ENCODE assay signal across 31 mouse cellular contexts in the genomic region with DNA sequence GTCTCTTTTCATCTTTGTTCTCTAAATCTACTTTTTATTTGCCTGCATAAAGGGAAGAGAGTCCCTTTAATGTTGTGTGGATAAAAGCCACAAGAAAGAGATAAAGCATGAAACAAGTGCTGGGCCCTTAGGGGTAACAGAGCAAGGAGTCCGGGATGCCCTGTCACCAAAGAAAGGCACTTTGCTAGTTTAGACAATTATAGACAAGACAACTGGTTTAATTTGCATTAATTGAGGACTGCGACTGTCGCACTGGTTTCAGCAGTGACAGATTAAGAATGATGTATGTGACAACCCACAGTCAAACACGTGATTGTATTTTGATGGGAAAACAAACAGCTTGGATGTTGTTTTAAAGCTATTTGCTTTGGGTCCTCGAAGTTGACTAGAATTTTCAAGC.
DNase-seq lines count a peak whose midpoint lies in the region; ATAC-seq and TF ChIP-seq lines count a peak whose summit lies in the region.
"Had no signal": no experiment of that assay in that cellular context is flagged by ENCODE, and none has a peak within 500 bp of the region (broad histone marks: within the 10 kb centered on the region; RNA-seq: fewer than 3 reads in every experiment).

No protein-coding gene starts in this region.

- ATAC-seq in forebrain, embryonic 15.5 days (replicated peaks), result 0 out of 2 replicates have a peak, but pooled peaks have one; percentile 23
- no peak for ATAC-seq in hindbrain, embryonic 13.5 days (ENCODE audit: low FRiP score)
- no peak for ATAC-seq in midbrain, embryonic 16.5 days
- ATAC-seq: forebrain, postnatal 0 days; inflammation-experienced regulatory T-cells, adult 6 months; intestine, embryonic 16.5 days; Patski had no signal

- peaks cover 23% of the 10 kb centered on the region for H3K4me1 ChIP-seq in forebrain, embryonic 15.5 days
- H3K4me1 ChIP-seq in forebrain, embryonic 10.5 days, result peaks cover 42% of the 10 kb centered on the region
- peaks cover 49% of the 10 kb centered on the region for H3K4me1 ChIP-seq in hindbrain, embryonic 10.5 days (replicated peaks)
- peaks cover 16% of the 10 kb centered on the region for H3K4me1 ChIP-seq in hindbrain, embryonic 13.5 days (replicated peaks)
- peaks cover 39% of the 10 kb centered on the region for H3K4me1 ChIP-seq in midbrain, embryonic 10.5 days
- peaks cover 6% of the 10 kb centered on the region for H3K4me1 ChIP-seq in midbrain, embryonic 16.5 days (ENCODE audit: control insufficient read depth, insufficient read depth, low read length)

- 28% methylated on average over 5 of the region's 5 CpGs for WGBS in forebrain, embryonic 15.5 days
- 62% methylated on average over 5 of the region's 5 CpGs for WGBS in forebrain, embryonic 10.5 days
- WGBS in hindbrain, embryonic 10.5 days, result 30% methylated on average over 5 of the region's 5 CpGs
- WGBS in hindbrain, embryonic 13.5 days, result 13% methylated on average over 5 of the region's 5 CpGs
- WGBS in midbrain, embryonic 10.5 days, result 29% methylated on average over 5 of the region's 5 CpGs
- 29% methylated on average over 5 of the region's 5 CpGs for WGBS in midbrain, embryonic 16.5 days

- no peak overlapping the region for H3K27ac ChIP-seq in forebrain, embryonic 15.5 days (replicated peaks)
- no peak overlapping the region for H3K27ac ChIP-seq in forebrain, embryonic 10.5 days
- H3K27ac ChIP-seq in hindbrain, embryonic 10.5 days, result peak overlapping the region; percentile 64; the same call in 1 of the 2 replicates
- H3K27ac ChIP-seq in hindbrain, embryonic 13.5 days, result no peak overlapping the region
- peak overlapping the region; percentile 83 for H3K27ac ChIP-seq in midbrain, embryonic 10.5 days (replicated peaks)
- no peak overlapping the region for H3K27ac ChIP-seq in midbrain, embryonic 16.5 days (ENCODE audit: low read length)
- H3K27ac ChIP-seq: embryonic facial prominence, embryonic 12.5 days; embryonic facial prominence, embryonic 15.5 days; gastrocnemius, adult 2 months; heart, embryonic 15.5 days; hindbrain, embryonic 15.5 days had no signal

- TF ChIP-seq POLR2A in brain, embryonic 14.5 days (IDR thresholded peaks at IDR 0.05; ENCODE audit: borderline replicate concordance, extremely low read depth, insufficient read depth, insufficient read length, poor library complexity, severe bottlenecking), result no peak

- H3K9me3 ChIP-seq in forebrain, embryonic 15.5 days, result no peaks in the 10 kb centered on the region
- peaks cover 14% of the 10 kb centered on the region for H3K9me3 ChIP-seq in forebrain, embryonic 10.5 days
- H3K9me3 ChIP-seq in hindbrain, embryonic 10.5 days, result peaks cover 14% of the 10 kb centered on the region
- H3K9me3 ChIP-seq in hindbrain, embryonic 13.5 days, result peaks cover 14% of the 10 kb centered on the region
- peaks cover 10% of the 10 kb centered on the region for H3K9me3 ChIP-seq in midbrain, embryonic 10.5 days (replicated peaks)
- no peaks in the 10 kb centered on the region for H3K9me3 ChIP-seq in midbrain, embryonic 16.5 days (replicated peaks; ENCODE audit: control insufficient read depth, low read length, poor library complexity, severe bottlenecking)
- H3K9me3 ChIP-seq: embryonic facial prominence, embryonic 15.5 days; heart, embryonic 12.5 days; heart, embryonic 15.5 days; hindbrain, embryonic 15.5 days had no signal

- no peaks in the 10 kb centered on the region for H3K36me3 ChIP-seq in forebrain, embryonic 15.5 days
- H3K36me3 ChIP-seq in forebrain, embryonic 10.5 days (replicated peaks), result no peaks in the 10 kb centered on the region
- H3K36me3 ChIP-seq in hindbrain, embryonic 10.5 days, result no peaks in the 10 kb centered on the region
- no peaks in the 10 kb centered on the region for H3K36me3 ChIP-seq in hindbrain, embryonic 13.5 days
- H3K36me3 ChIP-seq in midbrain, embryonic 10.5 days, result peaks cover 3% of the 10 kb centered on the region; the same call in 1 of the 2 replicates
- H3K36me3 ChIP-seq in midbrain, embryonic 16.5 days (ENCODE audit: control insufficient read depth, insufficient read depth, low read length), result no peaks in the 10 kb centered on the region
- H3K36me3 ChIP-seq: embryonic facial prominence, embryonic 12.5 days; embryonic facial prominence, embryonic 15.5 days; G1E; heart, embryonic 12.5 days; heart, embryonic 15.5 days; hindbrain, embryonic 15.5 days had no signal

- 0 out of 2 replicates have a peak, but pooled peaks cover 7% of the 10 kb centered on the region for H3K27me3 ChIP-seq in forebrain, embryonic 15.5 days
- H3K27me3 ChIP-seq in forebrain, embryonic 10.5 days (ENCODE audit: poor library complexity, severe bottlenecking), result peaks cover 89% of the 10 kb centered on the region
- peaks cover 56% of the 10 kb centered on the region for H3K27me3 ChIP-seq in hindbrain, embryonic 10.5 days (ENCODE audit: insufficient read depth, poor library complexity, severe bottlenecking)
- H3K27me3 ChIP-seq in hindbrain, embryonic 13.5 days, result no peaks in the 10 kb centered on the region
- peaks cover 44% of the 10 kb centered on the region for H3K27me3 ChIP-seq in midbrain, embryonic 10.5 days (ENCODE audit: low read depth, poor library complexity, severe bottlenecking)
- H3K27me3 ChIP-seq in midbrain, embryonic 16.5 days (ENCODE audit: control insufficient read depth, insufficient read depth, low read depth, low read length), result no peaks in the 10 kb centered on the region
- H3K27me3 ChIP-seq: CH12.LX; embryonic facial prominence, embryonic 12.5 days; embryonic facial prominence, embryonic 15.5 days; heart, embryonic 12.5 days; heart, embryonic 15.5 days had no signal

- no peak for TF ChIP-seq CTCF in brain, embryonic 14.5 days (IDR thresholded peaks at IDR 0.05; ENCODE audit: borderline replicate concordance, extremely low read depth, insufficient read depth, insufficient read length)

- no peak overlapping the region for H3K4me2 ChIP-seq in forebrain, embryonic 15.5 days (replicated peaks)
- H3K4me2 ChIP-seq in hindbrain, embryonic 13.5 days, result no peak overlapping the region
- no peak overlapping the region for H3K4me2 ChIP-seq in midbrain, embryonic 16.5 days (ENCODE audit: low read length)
- H3K4me2 ChIP-seq: embryonic facial prominence, embryonic 12.5 days; embryonic facial prominence, embryonic 15.5 days; heart, embryonic 12.5 days; heart, embryonic 15.5 days; hindbrain, embryonic 15.5 days had no signal

- H3K9ac ChIP-seq in forebrain, embryonic 15.5 days (replicated peaks), result no peak overlapping the region
- H3K9ac ChIP-seq in hindbrain, embryonic 13.5 days, result no peak overlapping the region
- H3K9ac ChIP-seq in midbrain, embryonic 16.5 days (ENCODE audit: low read depth, low read length), result no peak overlapping the region
- H3K9ac ChIP-seq: embryonic facial prominence, embryonic 12.5 days; embryonic facial prominence, embryonic 15.5 days; forebrain, postnatal 0 days; heart, embryonic 12.5 days; heart, embryonic 15.5 days; hindbrain, embryonic 15.5 days had no signal

- no peak overlapping the region for H3K4me3 ChIP-seq in forebrain, embryonic 15.5 days
- no peak overlapping the region for H3K4me3 ChIP-seq in forebrain, embryonic 10.5 days
- H3K4me3 ChIP-seq in hindbrain, embryonic 10.5 days, result no peak overlapping the region
- no peak overlapping the region for H3K4me3 ChIP-seq in hindbrain, embryonic 13.5 days
- no peak overlapping the region for H3K4me3 ChIP-seq in midbrain, embryonic 10.5 days
- no peak overlapping the region for H3K4me3 ChIP-seq in midbrain, embryonic 16.5 days (ENCODE audit: low read depth, low read length)
- H3K4me3 ChIP-seq: embryonic facial prominence, embryonic 12.5 days; embryonic facial prominence, embryonic 15.5 days; gastrocnemius, adult 2 months; heart, embryonic 12.5 days; heart, embryonic 15.5 days; hindbrain, embryonic 15.5 days had no signal

- no peak for DNase-seq in forebrain, embryonic 10.5 days (ENCODE audit: extremely low spot score, low spot score)
- no peak for DNase-seq in hindbrain, embryonic 10.5 days (ENCODE audit: low spot score)
- DNase-seq in midbrain, embryonic 10.5 days (ENCODE audit: low spot score), result no peak
- DNase-seq in brain, embryonic 14.5 days (ENCODE audit: low read depth), result peak; percentile 52
- DNase-seq: adrenal gland, postnatal 10 days; adrenal gland, postnatal 36 days; B cell, adult 2 months; cerebellum, adult 11 months; cerebellum, adult 2 months; cerebellum, adult 9-11 months; cerebellum, postnatal 25 days; forebrain, postnatal 0 days; gastrocnemius, adult 2 months; gastrocnemius, postnatal 14 days; heart, adult 18-20 months; heart, postnatal 10 days; heart, postnatal 36 days; kidney, adult 18-20 months had no signal

Comparison
In these comparisons a context has a peak if more than half of its experiments do, and no peak if none do; other contexts are left out.
1. H3K27ac ChIP-seq: peak in hindbrain, embryonic 10.5 days (single experiment) and midbrain, embryonic 10.5 days (single experiment); none in forebrain, embryonic 15.5 days (single experiment), forebrain, embryonic 10.5 days (single experiment), hindbrain, embryonic 13.5 days (single experiment) and midbrain, embryonic 16.5 days (single experiment).